Mouse (Mus musculus) gastrocnemius, adult 8-10 months (tissue): Measurements from ENCODE around the gene Tmem202. TPM values are rescaled to one million over a fixed set of nuclear protein-coding genes. Genes with fewer than 3 reads are reported as not detected.

Source experiments
- total RNA-seq, 4 experiments: library from RNA; stranded (reverse); gene quantifications; 2 replicates each; pipeline ENCODE4 v1.2.4; 2022

Tmem202 gene
- total RNA-seq, 4 experiments from 2014 or later = 0.36 to 0.86 (median 0.54) TPM; not detected in 1

Other genes starting within 250 kb of the Tmem202 start
- gene Adpgk, start 248.3 kb downstream of the Tmem202 start, total RNA-seq = 1 to 10 TPM; 6.1 to 7.6 (median 7.3) TPM
- 1 to 10 TPM; 4.2 to 7.1 (median 5.0) TPM for gene Bbs4, start 186.3 kb downstream of the Tmem202 start, total RNA-seq
- 100 to 1,000 TPM; 101 to 124 (median 111) TPM for gene Arih1, start 53.2 kb downstream of the Tmem202 start, total RNA-seq
- 10 to 100 TPM; 36.4 to 39.3 (median 39.1) TPM for gene Hexa, start 307 bp downstream of the Tmem202 start, total RNA-seq
- gene Celf6, start 38.1 kb upstream of the Tmem202 start, total RNA-seq = not detected
- 10 to 100 TPM; 25.8 to 37.9 (median 26.4) TPM for gene Parp6, start 77.4 kb upstream of the Tmem202 start, total RNA-seq
- gene Pkm, start 116.5 kb upstream of the Tmem202 start, total RNA-seq = 1,000 to 10,000 TPM; 2,872 to 3,265 (median 3,132) TPM
- under 1 TPM in 2 of 4 experiments, not detected in 2; 0.27 to 0.36 TPM for gene Gramd2, start 140.3 kb upstream of the Tmem202 start, total RNA-seq
- gene Senp8, start 210.9 kb upstream of the Tmem202 start, total RNA-seq = 10 to 100 TPM in 2 of 4 experiments, 1 to 10 TPM in 2; 9.6 to 15.8 (median 10.1) TPM
- 1 to 10 TPM; 7.1 to 8.6 (median 7.4) TPM for gene Myo9a, start 211.0 kb upstream of the Tmem202 start, total RNA-seq